Mouse (Mus musculus) midbrain, embryonic 15.5 days (tissue): Measurements from ENCODE around the gene Nudt14. TPM values are rescaled to one million over a fixed set of nuclear protein-coding genes. Genes with fewer than 3 reads are reported as not detected.

Experiments
- ATAC-seq: fragments of 200-750 bp; cut with Nextera tagmentation; replicated peaks from 2 replicates; pipeline ENCODE4 v1.8.0; 2017; ENCODE audit warnings: moderate TSS enrichment
- H3K27ac ChIP-seq: fragments of 300-500 bp; sonication (generic); 2 replicates; pipeline ENCODE4 v1.5.1; 2015; ENCODE audit warnings: mild to moderate bottlenecking, inconsistent platforms
- H3K27me3 ChIP-seq: fragments of 300-500 bp; sonication (generic); replicated peaks from 2 replicates; pipeline ENCODE4 v1.6.1; 2015; ENCODE audit warnings: inconsistent platforms
- H3K36me3 ChIP-seq: fragments of 300-500 bp; sonication (generic); replicated peaks from 2 replicates; pipeline ENCODE4 v1.6.1; 2015; ENCODE audit warnings: inconsistent platforms
- H3K4me1 ChIP-seq: fragments of 300-500 bp; sonication (generic); 2 replicates; pipeline ENCODE4 v1.6.1; 2015; ENCODE audit warnings: inconsistent platforms
- H3K4me2 ChIP-seq: fragments of 300-500 bp; sonication (generic); 2 replicates; pipeline ENCODE4 v1.6.1; 2015; ENCODE audit warnings: inconsistent platforms, mild to moderate bottlenecking, moderate library complexity
- H3K4me3 ChIP-seq: fragments of 300-500 bp; sonication (generic); 2 replicates; pipeline ENCODE4 v1.5.1; 2015; ENCODE audit warnings: mild to moderate bottlenecking, inconsistent platforms
- H3K9ac ChIP-seq: fragments of 300-500 bp; sonication (generic); 2 replicates; pipeline ENCODE4 v1.6.1; 2015; ENCODE audit warnings: mild to moderate bottlenecking, inconsistent platforms
- H3K9me3 ChIP-seq: fragments of 300-500 bp; sonication (generic); 2 replicates; pipeline ENCODE4 v1.6.1; 2016; ENCODE audit warnings: inconsistent platforms
- WGBS: fragments of 180-500 bp; shearing (Covaris S2); methylation state at CpG from one replicate; pipeline ENCODE4 v1.1.7; 2015; ENCODE audit warnings: mixed read lengths; 5-methylcytosine and 5-hydroxymethylcytosine counted together
- microRNA-seq: library from miRNA; unstranded; fragments of <30 nt; microRNA quantifications from one replicate; pipeline ENCODE4, GENCODE M21; 2016
- polyA plus RNA-seq: library from polyadenylated mRNA; unstranded; fragments of >200 nt; fragmentation: Nextera tagmentation; extraction: Ambion mirVana; gene quantifications from 2 replicates; pipeline ENCODE4 v1.2.1, GENCODE M21; 2015

Gene Nudt14
- polyA plus RNA-seq, 1 experiment from 2014 or later, result 60.8 TPM

DNA sequence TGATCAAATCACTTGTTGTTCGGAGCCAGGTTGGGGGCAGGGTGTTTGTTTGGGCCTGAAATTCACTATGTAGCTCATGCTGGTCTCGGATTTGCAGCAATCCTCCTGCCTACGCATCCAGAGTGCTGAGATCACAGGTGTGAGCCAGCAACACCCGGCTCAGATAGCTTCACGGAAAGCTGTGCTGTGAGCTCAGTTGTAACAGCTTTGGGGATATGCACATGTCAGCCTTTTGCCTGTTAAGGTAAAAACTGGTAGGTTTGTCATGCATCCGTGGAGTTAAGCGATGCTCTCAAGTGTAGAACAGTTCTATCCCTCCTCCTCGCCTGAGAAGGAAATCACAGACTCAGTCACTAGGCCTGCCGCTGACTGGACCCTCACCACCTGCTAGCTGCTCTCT is 41.3 kb downstream of the Nudt14 start:
- 84% methylated on average over 9 of the region's 9 CpGs for WGBS
- H3K36me3 ChIP-seq, result peaks cover 6% of the 10 kb centered on the region; the same call in 1 of the 2 replicates
- H3K9me3 ChIP-seq, result no peaks in the 10 kb centered on the region
- no peak overlapping the region for H3K27ac ChIP-seq
- H3K4me1 ChIP-seq, result peaks cover 8% of the 10 kb centered on the region
- H3K9ac ChIP-seq, result no peak overlapping the region
- ATAC-seq, result no peak
- H3K27me3 ChIP-seq, result no peaks in the 10 kb centered on the region
- H3K4me3 ChIP-seq, result no peak overlapping the region
- H3K4me2 ChIP-seq, result no peak overlapping the region

DNA sequence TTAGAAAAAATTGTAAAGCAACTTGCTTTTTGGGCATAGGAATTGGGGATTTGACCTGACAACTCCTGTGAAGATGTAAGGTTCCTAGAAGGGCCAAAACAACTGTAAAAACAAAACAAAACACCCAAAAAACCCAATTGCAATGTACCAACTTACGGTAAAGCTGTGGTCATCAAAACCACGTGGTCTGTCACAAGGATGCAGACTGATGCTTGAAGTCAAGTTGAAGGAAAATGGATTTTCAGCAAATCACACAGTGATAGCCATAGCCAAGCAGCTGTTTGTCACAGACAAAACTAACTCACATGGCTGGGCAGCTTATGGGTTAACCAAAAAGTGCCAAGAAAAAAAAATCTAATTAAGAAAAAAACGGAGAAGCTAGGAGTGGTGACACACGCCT is 43.0 kb downstream of the Nudt14 start:
- ATAC-seq, result no peak
- 66% methylated on average over 4 of the region's 4 CpGs for WGBS
- H3K4me2 ChIP-seq, result no peak overlapping the region

DNA sequence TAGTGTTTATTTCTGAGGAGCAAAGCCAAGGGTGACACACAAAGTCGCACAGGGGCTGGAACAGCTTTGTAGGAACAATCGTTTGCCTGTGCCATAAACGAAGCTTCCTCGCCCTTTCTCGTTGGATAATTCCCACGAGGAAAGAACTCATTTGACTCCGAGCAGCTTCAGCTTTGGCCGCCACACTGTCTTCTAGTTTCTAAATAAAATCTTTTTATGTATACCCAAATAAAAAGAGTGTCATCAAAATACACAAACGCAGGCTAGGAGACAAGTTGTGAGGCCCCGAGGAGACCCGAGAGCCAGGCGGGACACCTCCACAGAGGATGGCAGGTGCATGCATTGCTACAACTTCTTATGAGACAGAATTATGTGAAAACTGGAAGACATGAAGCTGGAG is 43.6 kb downstream of the Nudt14 start:
- Histone ChIP-seq H3K36me3 (no peaks in the 10 kb centered on the region), H3K4me3 (no peak overlapping the region), H3K27me3 (no peaks in the 10 kb centered on the region), H3K27ac (no peak overlapping the region), H3K4me1 (peaks cover 8% of the 10 kb centered on the region), H3K9me3 (no peaks in the 10 kb centered on the region), H3K4me2 (no peak overlapping the region), H3K9ac (no peak overlapping the region)
- 72% methylated on average over 12 of the region's 12 CpGs for WGBS
- no peak for ATAC-seq

More for the DNA sequence above, 43.0 kb downstream of the Nudt14 start:
- H3K36me3 ChIP-seq, result no peaks in the 10 kb centered on the region
- no peak overlapping the region for H3K9ac ChIP-seq
- H3K4me3 ChIP-seq, result no peak overlapping the region
- H3K9me3 ChIP-seq, result no peaks in the 10 kb centered on the region
- no peaks in the 10 kb centered on the region for H3K27me3 ChIP-seq
- H3K27ac ChIP-seq, result no peak overlapping the region
- H3K4me1 ChIP-seq, result peaks cover 8% of the 10 kb centered on the region

DNA sequence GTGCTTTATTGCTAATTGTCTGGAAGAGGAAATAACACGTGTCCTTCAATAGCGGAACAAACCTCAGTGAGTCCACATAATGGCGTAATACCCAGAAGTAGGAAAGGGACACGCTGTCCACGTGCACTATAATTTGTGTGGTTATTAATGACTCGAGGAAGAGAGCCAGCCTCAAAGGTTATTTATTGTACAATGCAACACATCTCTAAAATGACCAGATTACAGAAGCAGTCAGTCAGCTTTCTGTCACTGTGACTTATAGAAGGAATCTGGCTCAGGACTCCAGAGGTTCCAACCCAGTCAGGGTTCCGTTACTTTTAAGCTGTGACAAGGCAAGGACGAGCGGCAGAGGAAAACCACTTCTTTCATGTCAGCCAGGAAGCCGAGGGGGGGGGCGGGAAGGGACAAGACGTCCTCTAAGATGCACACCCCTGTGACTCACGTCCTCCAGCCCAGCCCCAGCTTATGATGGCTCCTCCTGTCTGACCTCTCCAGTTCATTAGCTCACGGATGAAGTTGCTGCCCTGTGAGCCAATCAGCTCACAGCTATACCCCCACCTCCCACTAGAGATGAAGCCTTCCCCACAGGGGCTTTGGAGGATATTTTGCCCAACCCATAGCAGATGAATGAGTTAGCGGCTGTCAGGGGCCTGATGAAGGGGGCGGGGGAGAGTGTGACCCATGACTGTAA is 44.3 kb downstream of the Nudt14 start:
- Histone ChIP-seq H3K4me1 (peaks cover 8% of the 10 kb centered on the region), H3K4me3 (0 out of 2 replicates have a peak overlapping the region, but pooled peaks have one; percentile 0), H3K36me3 (no peaks in the 10 kb centered on the region), H3K27ac (no peak overlapping the region), H3K9ac (peak overlapping the region; percentile 21; the same call in 1 of the 2 replicates), H3K9me3 (no peaks in the 10 kb centered on the region), H3K4me2 (peak overlapping the region; percentile 35), H3K27me3 (no peaks in the 10 kb centered on the region)
- 34% methylated on average over 16 of the region's 16 CpGs for WGBS
- peak; percentile 54; the same call in 1 of the 2 replicates for ATAC-seq

DNA sequence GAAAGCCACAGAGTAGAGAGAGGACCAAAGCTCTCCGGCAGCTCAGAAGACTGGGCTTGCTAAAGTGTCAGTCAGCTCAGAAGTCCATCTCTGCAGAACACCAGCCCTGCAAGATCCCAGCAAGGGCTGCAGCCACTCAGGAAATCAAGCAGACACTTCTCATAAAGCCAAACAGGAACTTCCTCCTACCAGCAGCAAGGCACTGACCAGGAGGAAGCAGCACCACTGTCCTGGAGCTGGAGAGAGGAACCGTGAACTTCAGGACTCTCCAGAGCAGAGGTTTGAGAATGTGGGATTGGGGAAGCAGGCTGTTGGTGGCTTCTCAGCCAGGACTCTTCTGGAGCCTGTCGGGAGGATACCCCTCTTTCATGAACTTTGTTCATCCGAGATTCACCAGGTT is 47.0 kb downstream of the Nudt14 start:
- no peak overlapping the region for H3K27ac ChIP-seq
- H3K27me3 ChIP-seq, result no peaks in the 10 kb centered on the region
- ATAC-seq, result no peak
- H3K4me3 ChIP-seq, result no peak overlapping the region
- H3K9ac ChIP-seq, result no peak overlapping the region
- WGBS, result 70% methylated on average over 4 of the region's 4 CpGs
- H3K4me2 ChIP-seq, result no peak overlapping the region
- H3K4me1 ChIP-seq, result peaks cover 8% of the 10 kb centered on the region
- H3K36me3 ChIP-seq, result no peaks in the 10 kb centered on the region
- H3K9me3 ChIP-seq, result no peaks in the 10 kb centered on the region

DNA sequence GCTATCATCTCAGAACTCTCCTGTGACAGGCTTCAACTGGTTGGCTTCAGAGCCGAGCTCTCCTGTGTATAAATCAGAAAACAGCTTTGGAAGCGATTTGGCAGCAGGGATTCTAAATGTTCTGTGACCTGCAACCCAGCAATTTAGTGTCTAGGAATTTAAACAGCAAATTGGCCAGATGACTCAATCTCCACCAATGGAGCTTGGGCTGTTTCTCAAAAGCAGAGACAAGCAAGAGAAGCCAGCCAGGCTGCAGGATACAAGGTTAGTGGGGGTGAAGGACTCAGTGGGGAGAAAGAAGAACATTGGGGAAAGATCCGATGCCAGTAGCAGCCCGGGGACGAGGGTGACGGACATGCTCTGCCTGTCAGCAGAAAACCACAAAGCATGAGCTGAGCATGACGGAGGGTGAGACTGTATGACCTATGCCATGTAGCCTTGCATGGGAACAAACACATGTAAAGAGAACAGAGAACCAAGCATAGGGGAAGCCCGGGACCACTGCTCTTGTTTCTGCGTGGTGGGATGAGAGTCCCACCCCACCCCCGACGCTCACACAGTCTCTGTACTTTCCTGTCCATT is 47.5 kb downstream of the Nudt14 start:
- H3K27ac ChIP-seq, result no peak overlapping the region
- ATAC-seq, result no peak
- WGBS, result 72% methylated on average over 11 of the region's 11 CpGs
- H3K4me3 ChIP-seq, result no peak overlapping the region
- H3K4me1 ChIP-seq, result peaks cover 8% of the 10 kb centered on the region
- H3K27me3 ChIP-seq, result no peaks in the 10 kb centered on the region
- H3K4me2 ChIP-seq, result no peak overlapping the region
- no peaks in the 10 kb centered on the region for H3K9me3 ChIP-seq
- H3K9ac ChIP-seq, result no peak overlapping the region
- H3K36me3 ChIP-seq, result no peaks in the 10 kb centered on the region

DNA sequence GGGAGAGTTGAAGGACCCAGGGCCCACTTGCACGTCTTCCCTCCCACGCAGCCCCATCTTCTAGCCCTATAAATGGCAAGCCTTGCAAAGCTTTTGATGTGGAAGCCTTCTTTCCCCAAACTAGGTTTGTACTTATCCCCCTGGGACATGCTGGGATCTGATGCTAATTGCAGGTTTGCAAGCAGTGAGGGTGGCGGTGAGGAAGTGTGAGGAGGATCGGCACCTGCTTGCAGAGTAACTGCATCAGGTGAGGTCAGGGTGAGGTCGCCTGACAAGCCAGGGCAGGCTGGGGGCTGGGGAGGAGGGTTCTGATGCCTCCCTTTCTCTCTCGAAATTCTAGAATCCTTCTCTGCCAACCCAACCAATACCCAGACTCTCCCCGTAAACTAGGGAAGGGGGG is 56.5 kb downstream of the Nudt14 start:
- ATAC-seq, result no peak
- H3K9me3 ChIP-seq, result no peaks in the 10 kb centered on the region
- H3K36me3 ChIP-seq, result no peaks in the 10 kb centered on the region
- no peaks in the 10 kb centered on the region for H3K27me3 ChIP-seq
- no peak overlapping the region for H3K9ac ChIP-seq
- no peaks in the 10 kb centered on the region for H3K4me1 ChIP-seq
- WGBS, result 70% methylated on average over 7 of the region's 7 CpGs
- H3K4me3 ChIP-seq, result no peak overlapping the region
- H3K4me2 ChIP-seq, result no peak overlapping the region
- H3K27ac ChIP-seq, result no peak overlapping the region

Small RNA genes lying within 50 kb of the gene (microRNA-seq; reads per million reads assigned to microRNA genes)
- gene Mir6941, result not detected

Other genes starting within 250 kb of the Nudt14 start
- 51.0 and 53.7 TPM in 2 replicates for gene Cep170b, start 221.7 kb downstream of the Nudt14 start, polyA plus RNA-seq
- gene Pld4, start 181.5 kb downstream of the Nudt14 start, polyA plus RNA-seq, result 7.3 and 8.6 TPM in 2 replicates
- gene Ahnak2, start 139.5 kb downstream of the Nudt14 start, polyA plus RNA-seq, result 1.1 and 1.3 TPM in 2 replicates
- gene Clba1, start 133.2 kb downstream of the Nudt14 start, polyA plus RNA-seq, result 24.4 and 25.1 TPM in 2 replicates
- 44.1 and 50.1 TPM in 2 replicates for gene Cdca4, start 112.7 kb downstream of the Nudt14 start, polyA plus RNA-seq
- 0.06 and 0.11 TPM in 2 replicates for gene Gpr132, start 73.9 kb downstream of the Nudt14 start, polyA plus RNA-seq
- gene Jag2, start 12.3 kb downstream of the Nudt14 start, polyA plus RNA-seq, result 16.4 and 18.4 TPM in 2 replicates
- gene Btbd6, start 34.4 kb upstream of the Nudt14 start, polyA plus RNA-seq, result 57.4 and 60.2 TPM in 2 replicates
- 56.0 and 58.5 TPM in 2 replicates for gene Brf1, start 58.6 kb upstream of the Nudt14 start, polyA plus RNA-seq
- gene Pacs2, start 72.4 kb upstream of the Nudt14 start, polyA plus RNA-seq, result 34.6 and 35.1 TPM in 2 replicates
- 0.40 TPM in 1 of 2 replicates, not detected in the other for gene Tex22, start 132.4 kb upstream of the Nudt14 start, polyA plus RNA-seq
- 17.2 and 18.1 TPM in 2 replicates for gene Mta1, start 156.2 kb upstream of the Nudt14 start, polyA plus RNA-seq
- gene Crip2, start 198.1 kb upstream of the Nudt14 start, polyA plus RNA-seq, result 370 and 393 TPM in 2 replicates
- 23.7 and 27.3 TPM in 2 replicates for gene Crip1, start 204.2 kb upstream of the Nudt14 start, polyA plus RNA-seq
- gene Tedc1, start 214.3 kb upstream of the Nudt14 start, polyA plus RNA-seq, result 12.7 and 16.3 TPM in 2 replicates
- gene Tmem121, start 243.8 kb upstream of the Nudt14 start, polyA plus RNA-seq, result 44.9 and 50.6 TPM in 2 replicates